Mouse (Mus musculus): ENCODE measurements around the gene 1700008P02Rik.
"Not testable (repeated sequence)": the region's sequence is repeated elsewhere in the genome, so short reads cannot be mapped to it uniquely, and the experiment has no call there.

Gene 1700008P02Rik

GRCm38 (mm10) chr3:6620343-6620742 is at the start of gene 1700008P02Rik:
Gene 1700008P02Rik (minus strand): TSS chr3:6620443.
- DNase-seq (ENCODE audit: low spot score), result no peak

DNA sequence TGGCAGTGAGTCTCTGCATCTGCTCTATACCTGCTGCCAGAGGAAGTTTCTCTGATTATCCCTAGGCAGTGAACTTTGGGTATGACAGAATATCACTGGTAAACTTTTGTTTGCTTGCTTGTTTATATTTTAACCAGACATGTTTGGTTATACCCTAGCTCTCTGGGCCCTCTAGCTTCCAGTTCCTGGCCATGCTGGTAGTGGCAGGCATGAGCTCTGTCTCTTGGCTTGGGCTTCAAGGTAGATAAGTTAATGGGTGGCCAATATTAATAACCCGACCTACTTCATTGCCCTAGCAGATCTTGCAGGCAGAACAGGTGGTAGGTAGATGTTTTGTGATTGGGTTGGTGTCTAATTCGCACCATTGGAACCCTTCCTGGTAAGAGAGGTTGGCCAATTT is 29.2 kb upstream of the 1700008P02Rik start:
- no peak for DNase-seq (ENCODE audit: low spot score)

GRCm38 (mm10) chr3:6638151-6638550 is 17.9 kb upstream of the 1700008P02Rik start:
- not testable (repeated sequence) for DNase-seq (ENCODE audit: low spot score)

- DNase-seq (ENCODE audit: low spot score), result no peak
Observed at GRCm38 (mm10) chr3:6634256-6634655, 14.0 kb upstream of the 1700008P02Rik start.

DNA sequence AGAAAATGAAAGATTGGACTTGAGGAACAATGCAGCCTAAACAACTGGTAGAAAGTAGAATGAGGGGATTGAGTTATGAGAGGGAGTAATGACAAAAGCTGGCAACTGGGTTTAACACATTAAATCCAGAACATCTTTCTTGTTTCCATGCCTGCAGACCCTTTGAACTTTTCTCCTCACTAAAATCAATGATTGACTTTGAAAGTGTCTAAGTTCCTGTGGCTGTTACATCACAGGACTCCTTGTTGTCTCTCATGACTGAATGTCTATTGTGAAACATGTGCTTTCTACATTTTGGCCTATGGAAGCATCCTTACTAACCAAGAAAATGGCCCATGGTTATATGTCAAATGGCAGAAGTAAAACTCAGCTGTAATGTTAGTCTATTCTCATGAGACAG is 2.4 kb downstream of the 1700008P02Rik start:
- DNase-seq (ENCODE audit: low spot score), result no peak
